Mouse (Mus musculus) lung, embryonic 15.5 days (tissue): ENCODE results near the gene Stt3b. TPM values are rescaled to one million over a fixed set of nuclear protein-coding genes. Genes with fewer than 3 reads are reported as not detected.

Source experiments
- ATAC-seq: fragments of 200-750 bp; cut with Nextera tagmentation; 2 replicates; pipeline ENCODE4 v1.8.0; 2017; ENCODE audit warnings: moderate number of reproducible peaks, borderline replicate concordance; ENCODE audit not compliant: low FRiP score, low TSS enrichment; ENCODE audit errors: extremely low read depth
- H3K27ac ChIP-seq: fragments of 300-500 bp; sonication (generic); 2 replicates; pipeline ENCODE4 v1.5.1; 2015; ENCODE audit warnings: moderate library complexity, mild to moderate bottlenecking, inconsistent platforms
- H3K27me3 ChIP-seq: fragments of 300-500 bp; sonication (generic); 2 replicates; pipeline ENCODE4 v1.6.1; 2015; ENCODE audit warnings: inconsistent platforms
- H3K36me3 ChIP-seq: fragments of 300-500 bp; sonication (generic); 2 replicates; pipeline ENCODE4 v1.6.1; 2015; ENCODE audit warnings: inconsistent platforms
- H3K4me1 ChIP-seq: fragments of 300-500 bp; sonication (generic); 2 replicates; pipeline ENCODE4 v1.6.1; 2015; ENCODE audit warnings: inconsistent platforms
- H3K4me2 ChIP-seq: fragments of 300-500 bp; sonication (generic); 2 replicates; pipeline ENCODE4 v1.6.1; 2015; ENCODE audit warnings: inconsistent platforms, mild to moderate bottlenecking, moderate library complexity
- H3K4me3 ChIP-seq: fragments of 300-500 bp; sonication (generic); 2 replicates; pipeline ENCODE4 v1.5.1; 2015; ENCODE audit warnings: mild to moderate bottlenecking, inconsistent platforms
- H3K9ac ChIP-seq: fragments of 300-500 bp; sonication (generic); 2 replicates; pipeline ENCODE4 v1.6.1; 2015; ENCODE audit warnings: inconsistent platforms
- H3K9me3 ChIP-seq: fragments of 300-500 bp; sonication (generic); 2 replicates; pipeline ENCODE4 v1.6.1; 2016; ENCODE audit warnings: inconsistent platforms
- WGBS: fragments of 180-500 bp; shearing (Covaris S2); methylation state at CpG from one replicate; pipeline ENCODE4 v1.1.7; 2015; 5-methylcytosine and 5-hydroxymethylcytosine counted together
- polyA plus RNA-seq: library from polyadenylated mRNA; unstranded; fragments of >200 nt; fragmentation: Nextera tagmentation; extraction: Ambion mirVana; gene quantifications from 2 replicates; pipeline ENCODE4 v1.2.1, GENCODE M21; 2015

Gene Stt3b
- polyA plus RNA-seq, 1 experiment from 2014 or later, result 103 TPM

GRCm38 (mm10) chr9:115205491-115205890, 104.7 kb downstream of the Stt3b start:
- Histone ChIP-seq H3K27ac (no peak overlapping the region), H3K27me3 (no peaks in the 10 kb centered on the region), H3K4me3 (no peak overlapping the region), H3K4me1 (peaks cover 13% of the 10 kb centered on the region), H3K36me3 (no peaks in the 10 kb centered on the region), H3K4me2 (peak overlapping the region; percentile 36; the same call in 1 of the 2 replicates), H3K9me3 (no peaks in the 10 kb centered on the region), H3K9ac (no peak overlapping the region)
- WGBS, result 1% methylated on average over 6 of the region's 6 CpGs
- peak; percentile 27; the same call in 1 of the 2 replicates for ATAC-seq

- no peak overlapping the region for H3K27ac ChIP-seq
- no peak for ATAC-seq
- H3K4me2 ChIP-seq, result no peak overlapping the region
- H3K9ac ChIP-seq, result no peak overlapping the region
- no peaks in the 10 kb centered on the region for H3K36me3 ChIP-seq
- 52% methylated on average over 6 of the region's 6 CpGs for WGBS
- H3K4me3 ChIP-seq, result no peak overlapping the region
- no peaks in the 10 kb centered on the region for H3K9me3 ChIP-seq
- H3K27me3 ChIP-seq, result no peaks in the 10 kb centered on the region
- peaks cover 13% of the 10 kb centered on the region for H3K4me1 ChIP-seq
Measured at GRCm38 (mm10) chr9:115203136-115203535, 107.1 kb downstream of the Stt3b start.

GRCm38 (mm10) chr9:115201264-115201663, 109.0 kb downstream of the Stt3b start:
- Histone ChIP-seq H3K36me3 (no peaks in the 10 kb centered on the region), H3K4me2 (no peak overlapping the region), H3K4me1 (peaks cover 15% of the 10 kb centered on the region), H3K9me3 (no peaks in the 10 kb centered on the region), H3K9ac (no peak overlapping the region), H3K27ac (no peak overlapping the region), H3K27me3 (no peaks in the 10 kb centered on the region), H3K4me3 (no peak overlapping the region)
- 90% methylated on average over 6 of the region's 6 CpGs for WGBS
- no peak for ATAC-seq

GRCm38 (mm10) chr9:115200166-115200862, 109.9 kb downstream of the Stt3b start:
- Histone ChIP-seq H3K9ac (no peak overlapping the region), H3K36me3 (no peaks in the 10 kb centered on the region), H3K4me2 (no peak overlapping the region), H3K27me3 (no peaks in the 10 kb centered on the region), H3K4me1 (peaks cover 6% of the 10 kb centered on the region; the same call in 1 of the 2 replicates), H3K27ac (no peak overlapping the region), H3K4me3 (no peak overlapping the region), H3K9me3 (no peaks in the 10 kb centered on the region)
- 92% methylated on average over 15 of the region's 15 CpGs for WGBS
- ATAC-seq, result no peak

GRCm38 (mm10) chr9:115197082-115197481, 113.1 kb downstream of the Stt3b start:
- Histone ChIP-seq H3K4me3 (no peak overlapping the region), H3K27ac (peak overlapping the region; percentile 32), H3K36me3 (no peaks in the 10 kb centered on the region), H3K4me1 (peaks cover 6% of the 10 kb centered on the region; the same call in 1 of the 2 replicates), H3K4me2 (no peak overlapping the region), H3K9me3 (no peaks in the 10 kb centered on the region), H3K9ac (no peak overlapping the region), H3K27me3 (no peaks in the 10 kb centered on the region)
- peak; percentile 77; the same call in 1 of the 2 replicates for ATAC-seq
- WGBS, result 37% methylated on average over 7 of the region's 7 CpGs

GRCm38 (mm10) chr9:115192890-115193289, 117.3 kb downstream of the Stt3b start:
- no peaks in the 10 kb centered on the region for H3K27me3 ChIP-seq
- no peak overlapping the region for H3K4me2 ChIP-seq
- H3K4me3 ChIP-seq, result no peak overlapping the region
- H3K9me3 ChIP-seq, result no peaks in the 10 kb centered on the region
- H3K36me3 ChIP-seq, result no peaks in the 10 kb centered on the region
- no peak overlapping the region for H3K27ac ChIP-seq
- 75% methylated on average over 3 of the region's 3 CpGs for WGBS
- ATAC-seq, result no peak
- H3K4me1 ChIP-seq, result peaks cover 6% of the 10 kb centered on the region; the same call in 1 of the 2 replicates
- no peak overlapping the region for H3K9ac ChIP-seq
